Mouse (Mus musculus): ENCODE measurements at regions not wholly inside any gene's neighbourhood (a gene's known extent, or its start where the extent isn't known, plus 50 kb on each side); places are given as distances from the start of the nearest gene placed in this dataset.

DNA sequence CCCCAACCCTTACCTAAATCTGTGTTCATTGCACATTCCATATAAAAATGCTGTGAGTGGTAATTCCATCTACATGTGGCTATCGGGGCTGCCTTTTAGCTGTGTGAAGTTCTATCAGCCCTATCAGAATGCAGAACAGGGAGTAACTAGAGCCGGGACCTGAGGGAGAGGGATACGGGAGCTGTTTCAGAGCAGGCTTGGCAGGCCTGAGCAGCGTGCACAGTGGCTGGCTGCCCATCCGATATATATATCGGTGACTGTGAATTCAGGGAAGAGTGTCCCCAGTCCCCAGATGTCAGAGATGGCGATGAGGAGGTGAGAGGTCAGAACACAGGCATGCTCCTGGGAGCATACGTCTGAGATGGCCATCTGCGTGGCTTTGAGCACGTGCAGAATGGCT, 79.0 kb downstream of the Arl4c start:
- H3K4me2 ChIP-seq (replicated peaks; ENCODE audit: low read depth, low read length), result no peak overlapping the region
- WGBS, result 57% methylated on average over 10 of the region's 10 CpGs
- no peaks in the 10 kb centered on the region for H3K27me3 ChIP-seq (ENCODE audit: insufficient read depth, low read length)
- H3K9ac ChIP-seq (replicated peaks; ENCODE audit: low read length), result no peak overlapping the region
- no peak overlapping the region for H3K4me3 ChIP-seq (ENCODE audit: low read length)
- no peaks in the 10 kb centered on the region for H3K36me3 ChIP-seq (ENCODE audit: insufficient read depth, low read length)
- H3K27ac ChIP-seq (ENCODE audit: low read length), result no peak overlapping the region
- ATAC-seq (ENCODE audit: low FRiP score, low TSS enrichment), result no peak
- H3K9me3 ChIP-seq (ENCODE audit: low read length), result 0 out of 2 replicates have a peak, but pooled peaks cover 2% of the 10 kb centered on the region
- H3K4me1 ChIP-seq (ENCODE audit: insufficient read depth, low read length), result no peaks in the 10 kb centered on the region; the same call in 1 of the 2 replicates

DNA sequence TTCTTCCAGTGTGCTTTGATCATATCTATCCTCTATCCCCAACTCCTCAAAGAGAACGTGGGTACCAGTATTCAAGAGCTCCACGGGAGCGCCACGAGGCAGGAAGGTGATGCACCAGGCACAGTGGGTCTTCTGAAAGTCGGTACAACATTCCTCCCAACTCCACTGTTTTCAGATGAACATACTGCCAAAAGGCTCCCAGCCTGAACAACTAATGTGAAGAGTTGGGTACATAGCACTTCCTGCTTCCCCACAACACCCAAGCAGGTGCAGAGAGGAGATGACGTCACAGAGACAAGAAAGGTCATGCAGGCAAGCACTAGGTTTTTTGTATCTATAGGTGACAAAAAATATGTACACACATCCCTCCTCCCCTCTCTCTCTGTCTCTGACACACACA, 79.7 kb downstream of the Arl4c start:
- WGBS, result 78% methylated on average over 6 of the region's 6 CpGs
- H3K27me3 ChIP-seq (ENCODE audit: insufficient read depth, low read length), result no peaks in the 10 kb centered on the region
- no peak overlapping the region for H3K27ac ChIP-seq (ENCODE audit: low read length)
- H3K9ac ChIP-seq (replicated peaks; ENCODE audit: low read length), result no peak overlapping the region
- no peaks in the 10 kb centered on the region; the same call in 1 of the 2 replicates for H3K4me1 ChIP-seq (ENCODE audit: insufficient read depth, low read length)
- no peak overlapping the region for H3K4me2 ChIP-seq (replicated peaks; ENCODE audit: low read depth, low read length)
- H3K36me3 ChIP-seq (ENCODE audit: insufficient read depth, low read length), result no peaks in the 10 kb centered on the region
- 0 out of 2 replicates have a peak, but pooled peaks cover 4% of the 10 kb centered on the region for H3K9me3 ChIP-seq (ENCODE audit: low read length)
- no peak for ATAC-seq (ENCODE audit: low FRiP score, low TSS enrichment)
- H3K4me3 ChIP-seq (ENCODE audit: low read length), result no peak overlapping the region

GRCm38 (mm10) chr1:88621214-88621613, 80.8 kb downstream of the Arl4c start:
- Histone ChIP-seq H3K9me3 (ENCODE audit: low read length) (0 out of 2 replicates have a peak, but pooled peaks cover 4% of the 10 kb centered on the region), H3K4me2 (replicated peaks; ENCODE audit: low read depth, low read length) (no peak overlapping the region), H3K27me3 (ENCODE audit: insufficient read depth, low read length) (no peaks in the 10 kb centered on the region), H3K36me3 (ENCODE audit: insufficient read depth, low read length) (no peaks in the 10 kb centered on the region), H3K27ac (ENCODE audit: low read length) (no peak overlapping the region), H3K4me1 (ENCODE audit: insufficient read depth, low read length) (no peaks in the 10 kb centered on the region; the same call in 1 of the 2 replicates), H3K4me3 (ENCODE audit: low read length) (no peak overlapping the region), H3K9ac (replicated peaks; ENCODE audit: low read length) (no peak overlapping the region)
- ATAC-seq (ENCODE audit: low FRiP score, low TSS enrichment), result no peak
- 63% methylated on average over 2 of the region's 2 CpGs for WGBS

DNA sequence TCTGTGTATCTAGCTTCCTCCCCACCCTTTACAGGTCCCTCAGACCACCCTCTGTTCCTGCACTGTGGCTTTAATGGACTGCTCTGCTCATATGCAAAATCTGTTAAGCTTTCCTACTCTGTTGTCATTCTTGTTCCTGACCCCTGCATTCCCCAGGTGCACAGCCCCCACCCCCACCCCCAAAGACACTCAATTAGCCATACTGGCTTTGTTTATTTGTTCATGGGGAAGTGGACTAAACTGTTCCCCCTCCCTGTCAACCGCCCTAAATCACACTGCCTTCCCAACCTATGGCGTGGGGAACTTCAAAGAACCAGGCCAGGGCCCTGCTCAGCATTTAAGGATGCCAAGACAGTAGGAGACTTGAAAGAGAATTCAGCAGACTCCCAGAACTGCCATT, 89.0 kb downstream of the Arl4c start:
- 14% methylated on average over 2 of the region's 2 CpGs for WGBS
- peak; percentile 79 for ATAC-seq (ENCODE audit: low FRiP score, low TSS enrichment)
- H3K36me3 ChIP-seq (ENCODE audit: insufficient read depth, low read length), result no peaks in the 10 kb centered on the region
- H3K9me3 ChIP-seq (ENCODE audit: low read length), result 0 out of 2 replicates have a peak, but pooled peaks cover under 1% of the 10 kb centered on the region
- no peak overlapping the region for H3K9ac ChIP-seq (replicated peaks; ENCODE audit: low read length)
- no peaks in the 10 kb centered on the region for H3K27me3 ChIP-seq (ENCODE audit: insufficient read depth, low read length)
- H3K27ac ChIP-seq (ENCODE audit: low read length), result peak overlapping the region; percentile 51; the same call in 1 of the 2 replicates
- no peak overlapping the region for H3K4me3 ChIP-seq (ENCODE audit: low read length)
- peaks cover 26% of the 10 kb centered on the region for H3K4me1 ChIP-seq (ENCODE audit: insufficient read depth, low read length)
- no peak overlapping the region for H3K4me2 ChIP-seq (replicated peaks; ENCODE audit: low read depth, low read length)

DNA sequence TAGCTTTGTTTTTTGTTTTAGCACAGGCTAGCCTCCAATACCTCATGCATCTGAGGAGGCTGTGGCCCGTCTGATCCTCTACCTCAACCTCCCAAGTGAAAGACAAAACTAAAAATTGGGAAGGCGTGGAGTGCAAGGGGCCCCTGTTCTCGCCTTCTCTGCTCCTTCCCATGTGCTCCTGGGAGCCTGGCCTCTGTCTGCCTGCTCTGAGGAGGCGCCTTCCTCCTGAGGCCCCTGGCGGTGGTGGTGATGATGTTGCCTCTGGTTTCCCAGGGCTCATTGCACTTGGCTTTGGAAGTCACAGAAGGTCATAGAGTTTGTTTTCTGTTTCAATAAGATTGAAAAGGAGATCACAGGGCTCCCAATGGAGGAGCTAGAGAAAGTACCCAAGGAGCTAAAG, 90.8 kb downstream of the Arl4c start:
- Histone ChIP-seq H3K9me3 (ENCODE audit: low read length) (no peaks in the 10 kb centered on the region), H3K27ac (ENCODE audit: low read length) (no peak overlapping the region), H3K27me3 (ENCODE audit: insufficient read depth, low read length) (no peaks in the 10 kb centered on the region), H3K4me1 (ENCODE audit: insufficient read depth, low read length) (peaks cover 30% of the 10 kb centered on the region), H3K9ac (replicated peaks; ENCODE audit: low read length) (no peak overlapping the region), H3K36me3 (ENCODE audit: insufficient read depth, low read length) (no peaks in the 10 kb centered on the region), H3K4me3 (ENCODE audit: low read length) (no peak overlapping the region), H3K4me2 (replicated peaks; ENCODE audit: low read depth, low read length) (no peak overlapping the region)
- WGBS, result 61% methylated on average over 5 of the region's 5 CpGs
- ATAC-seq (ENCODE audit: low FRiP score, low TSS enrichment), result no peak

DNA sequence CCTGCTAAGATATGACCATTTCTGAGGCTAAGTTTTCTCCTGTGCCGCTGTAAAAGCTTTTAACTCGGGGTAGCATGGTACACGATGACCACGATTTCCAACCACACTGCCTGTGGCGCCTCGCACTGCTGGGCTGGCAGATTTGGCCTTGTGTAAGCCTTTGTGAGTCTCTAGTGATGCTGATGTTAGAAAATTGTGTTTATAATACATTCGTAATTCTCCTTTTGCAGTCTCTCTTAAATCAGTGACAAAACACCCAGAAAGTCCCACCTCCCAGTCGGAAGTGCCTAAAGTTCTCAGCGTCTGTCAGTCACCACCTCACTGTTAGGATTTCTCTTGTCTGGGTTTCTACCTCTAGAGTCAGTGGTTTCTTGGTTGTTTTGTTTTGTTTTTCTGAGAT, 91.2 kb downstream of the Arl4c start:
- no peak overlapping the region for H3K4me2 ChIP-seq (replicated peaks; ENCODE audit: low read depth, low read length)
- peaks cover 30% of the 10 kb centered on the region for H3K4me1 ChIP-seq (ENCODE audit: insufficient read depth, low read length)
- ATAC-seq (ENCODE audit: low FRiP score, low TSS enrichment), result no peak
- H3K9me3 ChIP-seq (ENCODE audit: low read length), result no peaks in the 10 kb centered on the region
- no peak overlapping the region for H3K4me3 ChIP-seq (ENCODE audit: low read length)
- WGBS, result 87% methylated on average over 9 of the region's 9 CpGs
- no peaks in the 10 kb centered on the region for H3K36me3 ChIP-seq (ENCODE audit: insufficient read depth, low read length)
- no peak overlapping the region for H3K9ac ChIP-seq (replicated peaks; ENCODE audit: low read length)
- no peaks in the 10 kb centered on the region for H3K27me3 ChIP-seq (ENCODE audit: insufficient read depth, low read length)
- no peak overlapping the region for H3K27ac ChIP-seq (ENCODE audit: low read length)

DNA sequence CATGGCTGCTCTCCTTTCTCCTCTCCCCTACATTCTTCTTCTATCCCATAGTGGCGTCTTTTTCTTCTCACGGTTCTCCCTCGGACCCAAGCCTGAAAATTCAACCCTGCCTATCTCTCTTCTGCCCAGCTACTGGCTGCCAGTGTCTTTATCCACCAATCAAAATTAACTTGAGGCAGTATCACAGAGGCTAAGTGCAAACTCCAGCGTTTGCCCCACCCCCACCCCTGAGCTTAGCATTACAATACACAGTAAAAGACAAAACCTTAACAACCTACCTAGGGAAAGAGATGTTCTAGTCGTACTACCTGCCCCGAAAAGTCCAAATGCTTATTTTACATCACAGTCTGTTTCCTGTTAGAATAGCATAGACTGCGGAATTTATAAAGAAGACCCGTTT, 93.2 kb downstream of the Arl4c start:
- 54% methylated on average over 8 of the region's 8 CpGs for WGBS
- Histone ChIP-seq H3K9me3 (ENCODE audit: low read length) (no peaks in the 10 kb centered on the region), H3K9ac (replicated peaks; ENCODE audit: low read length) (no peak overlapping the region), H3K27me3 (ENCODE audit: insufficient read depth, low read length) (no peaks in the 10 kb centered on the region), H3K4me1 (ENCODE audit: insufficient read depth, low read length) (peaks cover 34% of the 10 kb centered on the region), H3K27ac (ENCODE audit: low read length) (no peak overlapping the region), H3K4me3 (ENCODE audit: low read length) (no peak overlapping the region), H3K4me2 (replicated peaks; ENCODE audit: low read depth, low read length) (no peak overlapping the region), H3K36me3 (ENCODE audit: insufficient read depth, low read length) (no peaks in the 10 kb centered on the region)
- ATAC-seq (ENCODE audit: low FRiP score, low TSS enrichment), result no peak

GRCm38 (mm10) chr1:88608236-88608635, 93.8 kb downstream of the Arl4c start:
- WGBS, result 35% methylated on average over 8 of the region's 8 CpGs
- Histone ChIP-seq H3K4me3 (ENCODE audit: low read length) (no peak overlapping the region), H3K27me3 (ENCODE audit: insufficient read depth, low read length) (no peaks in the 10 kb centered on the region), H3K9ac (replicated peaks; ENCODE audit: low read length) (no peak overlapping the region), H3K4me2 (replicated peaks; ENCODE audit: low read depth, low read length) (no peak overlapping the region), H3K4me1 (ENCODE audit: insufficient read depth, low read length) (peaks cover 31% of the 10 kb centered on the region), H3K27ac (ENCODE audit: low read length) (peak overlapping the region; percentile 57), H3K9me3 (ENCODE audit: low read length) (no peaks in the 10 kb centered on the region), H3K36me3 (ENCODE audit: insufficient read depth, low read length) (no peaks in the 10 kb centered on the region)
- ATAC-seq (ENCODE audit: low FRiP score, low TSS enrichment), result peak; percentile 40; the same call in 1 of the 2 replicates

GRCm38 (mm10) chr1:88605616-88606190, 95.8 kb upstream of the Glrp1 start:
- no peaks in the 10 kb centered on the region for H3K9me3 ChIP-seq (ENCODE audit: low read length)
- 36% methylated on average over 14 of the region's 14 CpGs for WGBS
- H3K27ac ChIP-seq (ENCODE audit: low read length), result no peak overlapping the region
- no peak overlapping the region for H3K9ac ChIP-seq (replicated peaks; ENCODE audit: low read length)
- peaks cover 19% of the 10 kb centered on the region for H3K4me1 ChIP-seq (ENCODE audit: insufficient read depth, low read length)
- H3K4me3 ChIP-seq (ENCODE audit: low read length), result no peak overlapping the region
- peak; percentile 81 for ATAC-seq (ENCODE audit: low FRiP score, low TSS enrichment)
- H3K4me2 ChIP-seq (replicated peaks; ENCODE audit: low read depth, low read length), result no peak overlapping the region
- no peaks in the 10 kb centered on the region for H3K27me3 ChIP-seq (ENCODE audit: insufficient read depth, low read length)
- no peaks in the 10 kb centered on the region for H3K36me3 ChIP-seq (ENCODE audit: insufficient read depth, low read length)

GRCm38 (mm10) chr1:88602241-88602640, 92.4 kb upstream of the Glrp1 start:
- Histone ChIP-seq H3K4me2 (replicated peaks; ENCODE audit: low read depth, low read length) (no peak overlapping the region), H3K4me1 (ENCODE audit: insufficient read depth, low read length) (0 out of 2 replicates have a peak, but pooled peaks cover 6% of the 10 kb centered on the region), H3K27ac (ENCODE audit: low read length) (no peak overlapping the region), H3K36me3 (ENCODE audit: insufficient read depth, low read length) (no peaks in the 10 kb centered on the region), H3K4me3 (ENCODE audit: low read length) (no peak overlapping the region), H3K27me3 (ENCODE audit: insufficient read depth, low read length) (no peaks in the 10 kb centered on the region), H3K9ac (replicated peaks; ENCODE audit: low read length) (no peak overlapping the region), H3K9me3 (ENCODE audit: low read length) (no peaks in the 10 kb centered on the region)
- ATAC-seq (ENCODE audit: low FRiP score, low TSS enrichment), result no peak
- 54% methylated on average over 3 of the region's 3 CpGs for WGBS
